Mouse (Mus musculus): Measurements from ENCODE around the gene Npas3. TPM values are rescaled to one million over a fixed set of nuclear protein-coding genes. Genes with fewer than 3 reads are reported as not detected.

Gene Npas3
- polyA plus RNA-seq, 1 experiment, result not detected

GRCm38 (mm10) chr12:53875226-53875625 lies 626.7 kb downstream of the Npas3 start:
- TF ChIP-seq CTCF (IDR thresholded peaks at IDR 0.05; ENCODE audit: insufficient read depth, low read depth, low read length) (no peak), POLR2A (IDR thresholded peaks at IDR 0.05; ENCODE audit: insufficient read depth, low read depth, low read length) (no peak)
- H3K27ac ChIP-seq (ENCODE audit: insufficient read depth, low read depth, low read length), result no peak overlapping the region
- WGBS, result 64% methylated on average over 3 of the region's 3 CpGs
- H3K4me3 ChIP-seq (ENCODE audit: insufficient read depth, low read depth, low read length), result no peak overlapping the region
- no peaks in the 10 kb centered on the region for H3K4me1 ChIP-seq (ENCODE audit: control insufficient read depth, insufficient read depth, low read length)

GRCm38 (mm10) chr12:53876693-53877092 lies 628.2 kb downstream of the Npas3 start:
- TF ChIP-seq POLR2A (IDR thresholded peaks at IDR 0.05; ENCODE audit: insufficient read depth, low read depth, low read length), result no peak
- no peak for TF ChIP-seq CTCF (IDR thresholded peaks at IDR 0.05; ENCODE audit: insufficient read depth, low read depth, low read length)
- Histone ChIP-seq H3K27ac (ENCODE audit: insufficient read depth, low read depth, low read length) (no peak overlapping the region), H3K4me1 (ENCODE audit: control insufficient read depth, insufficient read depth, low read length) (no peaks in the 10 kb centered on the region), H3K4me3 (ENCODE audit: insufficient read depth, low read depth, low read length) (no peak overlapping the region)
- 90% methylated on average over 5 of the region's 5 CpGs for WGBS

GRCm38 (mm10) chr12:53881684-53882083 lies 633.2 kb downstream of the Npas3 start:
- no peak overlapping the region for H3K4me3 ChIP-seq (ENCODE audit: insufficient read depth, low read depth, low read length)
- WGBS, result 73% methylated on average over 4 of the region's 4 CpGs
- H3K27ac ChIP-seq (ENCODE audit: insufficient read depth, low read depth, low read length), result no peak overlapping the region
- TF ChIP-seq POLR2A (IDR thresholded peaks at IDR 0.05; ENCODE audit: insufficient read depth, low read depth, low read length), result no peak
- H3K4me1 ChIP-seq (ENCODE audit: control insufficient read depth, insufficient read depth, low read length), result no peaks in the 10 kb centered on the region

- Histone ChIP-seq H3K27ac (ENCODE audit: insufficient read depth, low read depth, low read length) (no peak overlapping the region), H3K4me3 (ENCODE audit: insufficient read depth, low read depth, low read length) (no peak overlapping the region)
- 90% methylated on average over 8 of the region's 8 CpGs for WGBS
Observed at GRCm38 (mm10) chr12:53882863-53883262, 634.4 kb downstream of the Npas3 start.

GRCm38 (mm10) chr12:53888624-53889023 lies 640.1 kb downstream of the Npas3 start:
- no peak overlapping the region for H3K4me3 ChIP-seq (ENCODE audit: insufficient read depth, low read depth, low read length)
- H3K4me1 ChIP-seq (ENCODE audit: control insufficient read depth, insufficient read depth, low read length), result no peaks in the 10 kb centered on the region
- no peak overlapping the region for H3K27ac ChIP-seq (ENCODE audit: insufficient read depth, low read depth, low read length)
- no peak for TF ChIP-seq CTCF (IDR thresholded peaks at IDR 0.05; ENCODE audit: insufficient read depth, low read depth, low read length)
- no peak for TF ChIP-seq POLR2A (IDR thresholded peaks at IDR 0.05; ENCODE audit: insufficient read depth, low read depth, low read length)
- WGBS, result 39% methylated on average over 4 of the region's 4 CpGs

More at GRCm38 (mm10) chr12:53882863-53883262, 634.4 kb downstream of the Npas3 start:
- TF ChIP-seq POLR2A (IDR thresholded peaks at IDR 0.05; ENCODE audit: insufficient read depth, low read depth, low read length), result no peak
- H3K4me1 ChIP-seq (ENCODE audit: control insufficient read depth, insufficient read depth, low read length), result no peaks in the 10 kb centered on the region

- no peak overlapping the region for H3K4me3 ChIP-seq (ENCODE audit: insufficient read depth, low read depth, low read length)
- 97% methylated on average over 5 of the region's 5 CpGs for WGBS
- no peak for TF ChIP-seq CTCF (IDR thresholded peaks at IDR 0.05; ENCODE audit: insufficient read depth, low read depth, low read length)
- TF ChIP-seq POLR2A (IDR thresholded peaks at IDR 0.05; ENCODE audit: insufficient read depth, low read depth, low read length), result no peak
- H3K27ac ChIP-seq (ENCODE audit: insufficient read depth, low read depth, low read length), result no peak overlapping the region
- no peaks in the 10 kb centered on the region for H3K4me1 ChIP-seq (ENCODE audit: control insufficient read depth, insufficient read depth, low read length)
Observed at GRCm38 (mm10) chr12:53895909-53896308, 647.4 kb downstream of the Npas3 start.

GRCm38 (mm10) chr12:53908761-53909160 lies 660.3 kb downstream of the Npas3 start:
- WGBS, result 40% methylated on average over 8 of the region's 8 CpGs
- TF ChIP-seq CTCF (IDR thresholded peaks at IDR 0.05; ENCODE audit: insufficient read depth, low read depth, low read length), result no peak
- no peak for TF ChIP-seq POLR2A (IDR thresholded peaks at IDR 0.05; ENCODE audit: insufficient read depth, low read depth, low read length)
- H3K4me3 ChIP-seq (ENCODE audit: insufficient read depth, low read depth, low read length), result no peak overlapping the region
- peaks cover 4% of the 10 kb centered on the region; the same call in 1 of the 2 replicates for H3K4me1 ChIP-seq (ENCODE audit: control insufficient read depth, insufficient read depth, low read length)
- no peak overlapping the region; the same call in 1 of the 2 replicates for H3K27ac ChIP-seq (ENCODE audit: insufficient read depth, low read depth, low read length)

GRCm38 (mm10) chr12:53910192-53910591 lies 661.7 kb downstream of the Npas3 start:
- Histone ChIP-seq H3K4me1 (ENCODE audit: control insufficient read depth, insufficient read depth, low read length) (peaks cover 4% of the 10 kb centered on the region; the same call in 1 of the 2 replicates), H3K27ac (ENCODE audit: insufficient read depth, low read depth, low read length) (no peak overlapping the region), H3K4me3 (ENCODE audit: insufficient read depth, low read depth, low read length) (no peak overlapping the region)
- 53% methylated on average over 2 of the region's 2 CpGs for WGBS
- no peak for TF ChIP-seq CTCF (IDR thresholded peaks at IDR 0.05; ENCODE audit: insufficient read depth, low read depth, low read length)
- TF ChIP-seq POLR2A (IDR thresholded peaks at IDR 0.05; ENCODE audit: insufficient read depth, low read depth, low read length), result no peak

GRCm38 (mm10) chr12:53922153-53922552 lies 673.7 kb downstream of the Npas3 start:
- no peak for TF ChIP-seq CTCF (IDR thresholded peaks at IDR 0.05; ENCODE audit: insufficient read depth, low read depth, low read length)
- no peak for TF ChIP-seq POLR2A (IDR thresholded peaks at IDR 0.05; ENCODE audit: insufficient read depth, low read depth, low read length)
- 91% methylated on average over 7 of the region's 7 CpGs for WGBS

GRCm38 (mm10) chr12:53948826-53949225 lies 700.3 kb downstream of the Npas3 start:
- H3K4me1 ChIP-seq (ENCODE audit: control insufficient read depth, insufficient read depth, low read length), result peaks cover 4% of the 10 kb centered on the region; the same call in 1 of the 2 replicates
- WGBS, result 89% methylated on average over 2 of the region's 2 CpGs
- H3K4me3 ChIP-seq (ENCODE audit: insufficient read depth, low read depth, low read length), result no peak overlapping the region
- H3K27ac ChIP-seq (ENCODE audit: insufficient read depth, low read depth, low read length), result no peak overlapping the region
- TF ChIP-seq POLR2A (IDR thresholded peaks at IDR 0.05; ENCODE audit: insufficient read depth, low read depth, low read length) (no peak), CTCF (IDR thresholded peaks at IDR 0.05; ENCODE audit: insufficient read depth, low read depth, low read length) (no peak)

More at GRCm38 (mm10) chr12:53922153-53922552, 673.7 kb downstream of the Npas3 start:
- no peak overlapping the region for H3K4me3 ChIP-seq (ENCODE audit: insufficient read depth, low read depth, low read length)
- no peaks in the 10 kb centered on the region for H3K4me1 ChIP-seq (ENCODE audit: control insufficient read depth, insufficient read depth, low read length)
- H3K27ac ChIP-seq (ENCODE audit: insufficient read depth, low read depth, low read length), result no peak overlapping the region

Data from olfactory bulb, adult 2 months (tissue).